Mouse (Mus musculus) limb, embryonic 14.5 days (tissue): ENCODE results near the gene Serpina11. TPM values are rescaled to one million over a fixed set of nuclear protein-coding genes. Genes with fewer than 3 reads are reported as not detected.

ENCODE experiments used
- ATAC-seq: fragments of 200-750 bp; cut with Nextera tagmentation; 2 replicates; pipeline ENCODE4 v1.8.0; 2017; ENCODE audit warnings: low read depth, moderate number of reproducible peaks, moderate TSS enrichment; ENCODE audit not compliant: low FRiP score
- DNase-seq: peaks from one replicate; pipeline ENCODE4 v3.0.0-alpha.2; 2015; ENCODE audit warnings: low spot score
- H3K27ac ChIP-seq: fragments of 300-500 bp; sonication (generic); replicated peaks from 2 replicates; pipeline ENCODE4 v1.5.1; 2014; ENCODE audit warnings: low read depth, mild to moderate bottlenecking, low read length, moderate library complexity, mixed read lengths
- H3K27me3 ChIP-seq: fragments of 300-500 bp; sonication (generic); 2 replicates; pipeline ENCODE4 v1.6.1; 2014; ENCODE audit warnings: low read length, mixed read lengths; ENCODE audit not compliant: control insufficient read depth, insufficient read depth
- H3K36me3 ChIP-seq: fragments of 300-500 bp; sonication (generic); 2 replicates; pipeline ENCODE4 v1.6.1; 2014; ENCODE audit warnings: mild to moderate bottlenecking, low read length, moderate library complexity, mixed read lengths; ENCODE audit not compliant: control insufficient read depth, insufficient read depth
- H3K4me1 ChIP-seq: fragments of 300-500 bp; sonication (generic); 2 replicates; pipeline ENCODE4 v1.6.1; 2014; ENCODE audit warnings: antibody characterized with exemption, low read length, mixed read lengths; ENCODE audit not compliant: control insufficient read depth, insufficient read depth
- H3K4me2 ChIP-seq: fragments of 300-500 bp; sonication (generic); replicated peaks from 2 replicates; pipeline ENCODE4 v1.6.1; 2014; ENCODE audit warnings: low read depth, mild to moderate bottlenecking, low read length, moderate library complexity; ENCODE audit not compliant: severe bottlenecking
- H3K4me3 ChIP-seq: fragments of 300-500 bp; sonication (generic); replicated peaks from 2 replicates; pipeline ENCODE4 v1.5.1; 2014; ENCODE audit warnings: low read length
- H3K9ac ChIP-seq: fragments of 300-500 bp; sonication (generic); 2 replicates; pipeline ENCODE4 v1.6.1; 2014; ENCODE audit warnings: mild to moderate bottlenecking, low read depth, low read length, moderate library complexity; ENCODE audit not compliant: severe bottlenecking
- H3K9me3 ChIP-seq: fragments of 300-500 bp; sonication (generic); 2 replicates; pipeline ENCODE4 v1.6.1; 2016; ENCODE audit warnings: low read length; ENCODE audit not compliant: control insufficient read depth
- POLR2A ChIP-seq: fragments of 200-500 bp; IDR thresholded peaks from 2 replicates; pipeline ENCODE4 v1.8.0; 2012; ENCODE audit warnings: inconsistent platforms, mild to moderate bottlenecking, moderate library complexity, borderline replicate concordance; ENCODE audit not compliant: insufficient read depth, insufficient read length; ENCODE audit errors: extremely low read depth
- WGBS: fragments of 180-500 bp; shearing (Covaris S2); extraction: QIAGEN DNeasy Blood & Tissue Kit; methylation state at CpG from one replicate; pipeline ENCODE4 v1.1.7; 2014; 5-methylcytosine and 5-hydroxymethylcytosine counted together
- polyA plus RNA-seq, 2 experiments: library from polyadenylated mRNA; depleted of rRNA in 1 of 2; stranded (reverse) in 1 of 2; unstranded in 1 of 2; fragments of >200 nt; fragmentation: Nextera tagmentation in 1 of 2; extraction: Ambion mirVana in 1 of 2; gene quantifications; 2 replicates each; pipeline versions ENCODE4 v1.2.1 to v1.2.3; 2012 to 2014

Gene Serpina11
- polyA plus RNA-seq, 2 experiments: not detected

- no peak overlapping the region for H3K4me3 ChIP-seq
- H3K4me2 ChIP-seq: no peak overlapping the region
- no peaks in the 10 kb centered on the region for H3K27me3 ChIP-seq
- ATAC-seq (no peak), DNase-seq (no peak)
- WGBS: 67% methylated on average over 2 of the region's 2 CpGs
- no peaks in the 10 kb centered on the region for H3K9me3 ChIP-seq
- TF ChIP-seq POLR2A: no peak
- H3K27ac ChIP-seq: no peak overlapping the region
- no peaks in the 10 kb centered on the region for H3K4me1 ChIP-seq
- no peak overlapping the region for H3K9ac ChIP-seq
- no peaks in the 10 kb centered on the region for H3K36me3 ChIP-seq
Measured at GRCm38 (mm10) chr12:103996513-103996912, 6.8 kb upstream of the Serpina11 start.

- Histone ChIP-seq H3K27ac (no peak overlapping the region), H3K4me3 (no peak overlapping the region), H3K9me3 (no peaks in the 10 kb centered on the region), H3K9ac (no peak overlapping the region), H3K4me1 (no peaks in the 10 kb centered on the region), H3K27me3 (no peaks in the 10 kb centered on the region), H3K4me2 (no peak overlapping the region), H3K36me3 (no peaks in the 10 kb centered on the region)
- TF ChIP-seq POLR2A: no peak
- 36% methylated on average over 5 of the region's 5 CpGs for WGBS
- ATAC-seq: no peak
- DNase-seq: peak; percentile 40
Measured at GRCm38 (mm10) chr12:103995292-103996072, 5.7 kb upstream of the Serpina11 start.

- 69% methylated on average over 7 of the region's 7 CpGs for WGBS
- Histone ChIP-seq H3K27ac (no peak overlapping the region), H3K27me3 (no peaks in the 10 kb centered on the region), H3K9ac (no peak overlapping the region), H3K4me1 (no peaks in the 10 kb centered on the region), H3K9me3 (no peaks in the 10 kb centered on the region), H3K4me3 (no peak overlapping the region), H3K36me3 (no peaks in the 10 kb centered on the region), H3K4me2 (no peak overlapping the region)
- DNase-seq (no peak), ATAC-seq (no peak)
- TF ChIP-seq POLR2A: no peak
Measured at GRCm38 (mm10) chr12:103992945-103993344, 3.2 kb upstream of the Serpina11 start.

- DNase-seq: no peak
- WGBS: 47% methylated on average over 2 of the region's 2 CpGs
- Histone ChIP-seq H3K4me1 (no peaks in the 10 kb centered on the region), H3K4me2 (no peak overlapping the region), H3K27ac (no peak overlapping the region), H3K4me3 (no peak overlapping the region), H3K36me3 (no peaks in the 10 kb centered on the region), H3K9me3 (no peaks in the 10 kb centered on the region), H3K9ac (no peak overlapping the region), H3K27me3 (no peaks in the 10 kb centered on the region)
- TF ChIP-seq POLR2A: no peak
- no peak for ATAC-seq
Measured at GRCm38 (mm10) chr12:103989514-103989767, 316 bp downstream of the Serpina11 start.

- no peak for ATAC-seq
- TF ChIP-seq POLR2A: no peak
Measured at GRCm38 (mm10) chr12:103988754-103989513, 823 bp downstream of the Serpina11 start.

More at GRCm38 (mm10) chr12:103988754-103989513, 823 bp downstream of the Serpina11 start:
- Histone ChIP-seq H3K4me2 (no peak overlapping the region), H3K27me3 (no peaks in the 10 kb centered on the region), H3K9ac (no peak overlapping the region), H3K36me3 (no peaks in the 10 kb centered on the region), H3K4me3 (no peak overlapping the region), H3K4me1 (no peaks in the 10 kb centered on the region), H3K27ac (no peak overlapping the region), H3K9me3 (no peaks in the 10 kb centered on the region)
- DNase-seq: no peak
- 58% methylated on average over 14 of the region's 14 CpGs for WGBS
